Mouse (Mus musculus): Measurements from ENCODE around the gene Vmn2r106. TPM values are rescaled to one million over a fixed set of nuclear protein-coding genes. Genes with fewer than 3 reads are reported as not detected.

Gene Vmn2r106
- not detected in 2 replicates for polyA plus RNA-seq (2014; fragmentation: Nextera tagmentation; extraction: Ambion mirVana)

- Histone ChIP-seq H3K27ac (ENCODE audit: low read depth, low read length) (no peak within 1 kb of the TSS), H3K4me2 (no peak within 1 kb of the TSS), H3K4me3 (ENCODE audit: low read depth, low read length) (no peak within 1 kb of the TSS), H3K36me3 (ENCODE audit: control insufficient read depth, insufficient read depth, low read length) (no peaks in the 10 kb centered on the region), H3K9ac (ENCODE audit: low read length) (no peak within 1 kb of the TSS), H3K27me3 (ENCODE audit: control insufficient read depth, insufficient read depth, low read length) (no peaks in the 10 kb centered on the region), H3K9me3 (ENCODE audit: control insufficient read depth, low read length) (no peaks in the 10 kb centered on the region), H3K4me1 (ENCODE audit: control insufficient read depth, insufficient read depth, low read length) (no peaks in the 10 kb centered on the region)
- ATAC-seq (ENCODE audit: low FRiP score) (no peak), DNase-seq (ENCODE audit: low spot score, missing footprints) (no peak)
- 85% methylated on average over 1 of the region's 1 CpGs for WGBS
These were observed at the start of gene Vmn2r106 for GRCm38 (mm10) chr17:20285453-20285852. TSS of gene Vmn2r106 (minus strand) at chr17:20285553.

GRCm38 (mm10) chr17:20305790-20306189 lies 20.4 kb upstream of the Vmn2r106 start:
- Histone ChIP-seq H3K4me3 (ENCODE audit: low read depth, low read length) (no peak overlapping the region), H3K4me2 (no peak overlapping the region), H3K9ac (ENCODE audit: low read length) (no peak overlapping the region), H3K9me3 (ENCODE audit: control insufficient read depth, low read length) (no peaks in the 10 kb centered on the region; the same call in 1 of the 2 replicates), H3K27ac (ENCODE audit: low read depth, low read length) (no peak overlapping the region), H3K4me1 (ENCODE audit: control insufficient read depth, insufficient read depth, low read length) (no peaks in the 10 kb centered on the region), H3K27me3 (ENCODE audit: control insufficient read depth, insufficient read depth, low read length) (no peaks in the 10 kb centered on the region), H3K36me3 (ENCODE audit: control insufficient read depth, insufficient read depth, low read length) (no peaks in the 10 kb centered on the region)
- no peak for DNase-seq (ENCODE audit: low spot score, missing footprints)
- WGBS, result 90% methylated on average over 1 of the region's 1 CpGs
- ATAC-seq (ENCODE audit: low FRiP score), result no peak

- no peak overlapping the region for H3K27ac ChIP-seq (ENCODE audit: low read depth, low read length)
- DNase-seq (ENCODE audit: low spot score, missing footprints) (no peak), ATAC-seq (ENCODE audit: low FRiP score) (no peak)
- H3K4me1 ChIP-seq (ENCODE audit: control insufficient read depth, insufficient read depth, low read length), result no peaks in the 10 kb centered on the region
- H3K36me3 ChIP-seq (ENCODE audit: control insufficient read depth, insufficient read depth, low read length), result no peaks in the 10 kb centered on the region
- H3K9me3 ChIP-seq (ENCODE audit: control insufficient read depth, low read length), result no peaks in the 10 kb centered on the region
- no peak overlapping the region for H3K4me2 ChIP-seq
- H3K27me3 ChIP-seq (ENCODE audit: control insufficient read depth, insufficient read depth, low read length), result no peaks in the 10 kb centered on the region
- no peak overlapping the region for H3K9ac ChIP-seq (ENCODE audit: low read length)
- no peak overlapping the region for H3K4me3 ChIP-seq (ENCODE audit: low read depth, low read length)
These were observed 1.6 kb upstream of the Vmn2r106 start for GRCm38 (mm10) chr17:20286906-20287305.

- DNase-seq (ENCODE audit: low spot score, missing footprints), result no peak
These were observed 29.8 kb downstream of the Vmn2r106 start for GRCm38 (mm10) chr17:20255522-20255921.

GRCm38 (mm10) chr17:20234952-20235351 lies 50.4 kb downstream of the Vmn2r106 start, which contains the start of gene Vmn2r105:
TSS of gene Vmn2r105 (minus strand) at chr17:20235052.
- no peak for ATAC-seq (ENCODE audit: low FRiP score)

More at GRCm38 (mm10) chr17:20255522-20255921, 29.8 kb downstream of the Vmn2r106 start:
- 75% methylated on average over 4 of the region's 4 CpGs for WGBS
- ATAC-seq (ENCODE audit: low FRiP score), result no peak
- H3K27ac ChIP-seq (ENCODE audit: low read depth, low read length), result no peak overlapping the region
- no peaks in the 10 kb centered on the region for H3K4me1 ChIP-seq (ENCODE audit: control insufficient read depth, insufficient read depth, low read length)
- no peaks in the 10 kb centered on the region for H3K36me3 ChIP-seq (ENCODE audit: control insufficient read depth, insufficient read depth, low read length)
- no peak overlapping the region for H3K9ac ChIP-seq (ENCODE audit: low read length)
- H3K27me3 ChIP-seq (ENCODE audit: control insufficient read depth, insufficient read depth, low read length), result no peaks in the 10 kb centered on the region
- no peak overlapping the region for H3K4me3 ChIP-seq (ENCODE audit: low read depth, low read length)
- H3K9me3 ChIP-seq (ENCODE audit: control insufficient read depth, low read length), result no peaks in the 10 kb centered on the region
- no peak overlapping the region for H3K4me2 ChIP-seq

More at GRCm38 (mm10) chr17:20234952-20235351, 50.4 kb downstream of the Vmn2r106 start, which contains the start of gene Vmn2r105:
- Histone ChIP-seq H3K9me3 (ENCODE audit: control insufficient read depth, low read length) (no peaks in the 10 kb centered on the region; the same call in 1 of the 2 replicates), H3K9ac (ENCODE audit: low read length) (no peak within 1 kb of the TSS), H3K4me1 (ENCODE audit: control insufficient read depth, insufficient read depth, low read length) (no peaks in the 10 kb centered on the region), H3K27me3 (ENCODE audit: control insufficient read depth, insufficient read depth, low read length) (no peaks in the 10 kb centered on the region), H3K27ac (ENCODE audit: low read depth, low read length) (no peak within 1 kb of the TSS), H3K36me3 (ENCODE audit: control insufficient read depth, insufficient read depth, low read length) (no peaks in the 10 kb centered on the region), H3K4me2 (no peak within 1 kb of the TSS), H3K4me3 (ENCODE audit: low read depth, low read length) (no peak within 1 kb of the TSS)
- WGBS, result 81% methylated on average over 2 of the region's 2 CpGs
- DNase-seq (ENCODE audit: low spot score, missing footprints), result no peak

Other genes starting within 250 kb of the Vmn2r106 start
- not detected in 2 replicates for gene Vmn2r104, start 237.2 kb downstream of the Vmn2r106 start, polyA plus RNA-seq (2014; fragmentation: Nextera tagmentation; extraction: Ambion mirVana)
- not detected in 2 replicates for gene Fpr-rs7, start 171.3 kb downstream of the Vmn2r106 start, polyA plus RNA-seq (2014; fragmentation: Nextera tagmentation; extraction: Ambion mirVana)
- not detected in 2 replicates for gene Fpr-rs6, start 102.5 kb downstream of the Vmn2r106 start, polyA plus RNA-seq (2014; fragmentation: Nextera tagmentation; extraction: Ambion mirVana)
- gene Vmn2r105, start 50.5 kb downstream of the Vmn2r106 start, polyA plus RNA-seq (2014; fragmentation: Nextera tagmentation; extraction: Ambion mirVana), result not detected in 2 replicates
- not detected in 2 replicates for gene Vmn2r107, start 59.7 kb upstream of the Vmn2r106 start, polyA plus RNA-seq (2014; fragmentation: Nextera tagmentation; extraction: Ambion mirVana)
- not detected in 2 replicates for gene Vmn1r224, start 128.6 kb upstream of the Vmn2r106 start, polyA plus RNA-seq (2014; fragmentation: Nextera tagmentation; extraction: Ambion mirVana)
- gene Vmn2r108, start 195.8 kb upstream of the Vmn2r106 start, polyA plus RNA-seq (2014; fragmentation: Nextera tagmentation; extraction: Ambion mirVana), result not detected in 2 replicates
- gene Vmn1r225, start 212.6 kb upstream of the Vmn2r106 start, polyA plus RNA-seq (2014; fragmentation: Nextera tagmentation; extraction: Ambion mirVana), result not detected in 2 replicates

Measured in midbrain, embryonic 11.5 days (tissue).